Mouse (Mus musculus) bone marrow, adult 2 months (tissue): ENCODE measurements around the gene Rps6ka1. TPM values are rescaled to one million over a fixed set of nuclear protein-coding genes. Genes with fewer than 3 reads are reported as not detected.

ENCODE experiments used
- H3K27ac ChIP-seq: fragments of 200-500 bp; 2 replicates; pipeline ENCODE4 v1.5.1; 2012; ENCODE audit warnings: low read depth, mild to moderate bottlenecking, control low read depth, inconsistent platforms, low read length; ENCODE audit not compliant: control insufficient read depth, poor library complexity, insufficient read depth
- H3K4me1 ChIP-seq: fragments of 200-500 bp; 2 replicates; pipeline ENCODE4 v1.6.1; 2011; ENCODE audit warnings: low read length; ENCODE audit not compliant: control insufficient read depth, insufficient read depth
- H3K4me3 ChIP-seq: fragments of 200-500 bp; replicated peaks from 2 replicates; pipeline ENCODE3; 2011; ENCODE audit warnings: mild to moderate bottlenecking, low read depth, low read length, control low read depth; ENCODE audit not compliant: control insufficient read depth
- CTCF ChIP-seq: fragments of 200-500 bp; IDR thresholded peaks from 2 replicates; pipeline ENCODE4 v1.5.1; 2011; ENCODE audit warnings: low read length, control low read depth; ENCODE audit not compliant: control insufficient read depth, insufficient read depth
- POLR2A ChIP-seq: fragments of 200-500 bp; IDR thresholded peaks from 2 replicates; pipeline ENCODE4 v1.6.1; 2011; ENCODE audit warnings: low read depth, mild to moderate bottlenecking, control low read depth, low read length, borderline replicate concordance; ENCODE audit not compliant: control insufficient read depth
- WGBS: fragments of 180-500 bp; shearing (Covaris S2); methylation state at CpG from one replicate; pipeline ENCODE4 v1.1.7; 2018; 5-methylcytosine and 5-hydroxymethylcytosine counted together
- polyA plus RNA-seq: library from polyadenylated mRNA; stranded (reverse); fragments of >200 nt; gene quantifications from 2 replicates; pipeline ENCODE4 v1.2.4, GENCODE M21; 2011; ENCODE audit warnings: low replicate concordance; ENCODE audit not compliant: missing spikeins, insufficient read depth, insufficient read length

The Rps6ka1 gene
- polyA plus RNA-seq, 1 experiment, result 79.3 TPM

DNA sequence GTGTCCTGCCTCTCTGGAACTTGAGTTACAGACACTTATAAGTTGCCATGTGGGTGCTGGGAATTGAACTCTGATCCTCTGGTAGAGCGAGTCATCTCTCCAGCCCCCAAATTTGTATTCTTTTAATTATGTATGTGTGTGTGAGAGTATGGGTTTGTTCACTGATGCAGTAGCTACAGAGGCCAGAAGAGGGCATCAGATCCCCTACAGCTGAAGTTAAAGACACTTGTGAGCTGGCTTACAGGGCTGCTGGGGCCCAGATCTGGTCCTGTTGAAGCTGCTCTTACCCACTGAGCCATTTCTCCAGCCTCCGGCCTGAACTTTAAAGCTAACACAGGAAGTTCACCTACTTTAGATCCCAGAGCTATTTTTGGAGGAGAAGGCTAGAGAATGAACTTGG lies 14.9 kb upstream of the Rps6ka1 start:
- Histone ChIP-seq H3K4me3 (no peak overlapping the region), H3K4me1 (peaks cover 11% of the 10 kb centered on the region), H3K27ac (no peak overlapping the region)
- 80% methylated on average over 2 of the region's 2 CpGs for WGBS
- peak; percentile 24; the same call in 1 of the 2 replicates for TF ChIP-seq CTCF
- no peak for TF ChIP-seq POLR2A

DNA sequence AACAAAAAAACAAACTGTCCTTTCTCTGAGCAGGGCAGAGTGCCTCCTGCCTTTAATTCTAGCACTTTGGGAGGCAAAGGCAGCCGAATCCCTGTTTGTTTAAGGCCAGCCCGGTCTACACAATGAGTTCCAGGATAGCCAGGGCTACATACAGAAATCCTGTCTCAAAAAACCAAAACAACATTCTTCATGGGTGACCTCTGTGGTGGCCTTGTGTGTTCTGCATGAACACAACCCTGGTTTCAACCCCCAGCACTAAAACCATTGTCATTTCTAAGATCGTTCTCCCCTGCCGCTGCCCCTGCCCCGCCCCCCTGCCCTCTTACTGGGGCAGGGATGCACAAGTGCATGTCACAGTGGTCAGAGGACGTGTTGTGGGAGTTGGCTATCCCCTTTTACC lies 13.3 kb upstream of the Rps6ka1 start:
- peaks cover 9% of the 10 kb centered on the region for H3K4me1 ChIP-seq
- WGBS, result 88% methylated on average over 6 of the region's 6 CpGs
- TF ChIP-seq POLR2A (no peak), CTCF (no peak)

DNA sequence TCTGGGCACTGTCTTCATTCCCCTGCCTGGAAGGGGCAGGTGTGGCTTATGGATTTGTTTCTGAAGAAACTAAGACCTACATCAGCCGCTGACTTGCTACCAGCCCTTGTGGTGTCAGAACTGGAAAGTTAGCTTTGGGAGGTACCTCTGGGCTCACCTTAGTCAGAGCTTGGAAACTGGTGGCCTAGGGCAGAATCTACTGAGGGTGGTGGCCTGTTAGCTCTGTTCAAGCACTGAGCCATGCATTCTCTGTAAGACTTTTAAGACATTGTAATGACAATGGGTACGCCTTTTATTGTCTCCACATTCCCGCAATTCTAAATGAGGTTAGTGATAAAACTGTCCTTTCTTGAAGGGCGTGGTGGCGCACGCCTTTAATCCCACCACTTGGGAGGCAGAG lies 12.8 kb upstream of the Rps6ka1 start:
- H3K4me3 ChIP-seq, result no peak overlapping the region
- WGBS, result 91% methylated on average over 6 of the region's 6 CpGs
- H3K4me1 ChIP-seq, result peaks cover 9% of the 10 kb centered on the region
- TF ChIP-seq CTCF, result no peak
- no peak for TF ChIP-seq POLR2A
- H3K27ac ChIP-seq, result no peak overlapping the region

More for the DNA sequence above, 13.3 kb upstream of the Rps6ka1 start:
- no peak overlapping the region for H3K4me3 ChIP-seq
- no peak overlapping the region for H3K27ac ChIP-seq

DNA sequence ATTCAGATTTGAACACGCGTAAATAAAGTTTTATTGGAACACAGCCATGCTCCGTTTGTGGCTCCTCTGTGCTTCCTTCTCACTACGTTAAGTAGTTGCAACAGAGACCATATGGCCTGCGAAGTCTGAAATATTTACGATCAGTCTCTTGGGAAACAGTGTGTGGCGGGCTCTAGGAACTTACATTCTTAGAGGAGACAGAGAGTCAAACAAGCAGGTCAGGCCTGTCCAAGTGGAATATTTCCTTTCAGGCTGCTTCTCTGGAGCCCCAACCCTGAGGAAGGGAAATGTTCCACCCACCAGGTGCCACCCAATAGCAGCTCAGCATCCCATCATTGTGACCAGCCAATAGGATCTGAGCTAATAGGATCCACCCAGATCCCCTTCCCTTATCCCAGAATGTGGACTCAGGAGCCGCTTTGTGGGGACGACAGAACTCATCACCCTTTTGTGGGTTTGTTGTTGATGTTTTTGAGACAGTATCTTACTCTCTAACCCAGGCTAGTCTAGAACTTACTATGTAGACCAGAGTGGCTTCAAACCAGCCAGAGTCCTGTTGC lies 11.7 kb upstream of the Rps6ka1 start:
- peaks cover 9% of the 10 kb centered on the region for H3K4me1 ChIP-seq
- no peak overlapping the region for H3K4me3 ChIP-seq
- 43% methylated on average over 9 of the region's 9 CpGs for WGBS
- peak overlapping the region; percentile 24; the same call in 1 of the 2 replicates for H3K27ac ChIP-seq
- TF ChIP-seq POLR2A (no peak), CTCF (no peak)

DNA sequence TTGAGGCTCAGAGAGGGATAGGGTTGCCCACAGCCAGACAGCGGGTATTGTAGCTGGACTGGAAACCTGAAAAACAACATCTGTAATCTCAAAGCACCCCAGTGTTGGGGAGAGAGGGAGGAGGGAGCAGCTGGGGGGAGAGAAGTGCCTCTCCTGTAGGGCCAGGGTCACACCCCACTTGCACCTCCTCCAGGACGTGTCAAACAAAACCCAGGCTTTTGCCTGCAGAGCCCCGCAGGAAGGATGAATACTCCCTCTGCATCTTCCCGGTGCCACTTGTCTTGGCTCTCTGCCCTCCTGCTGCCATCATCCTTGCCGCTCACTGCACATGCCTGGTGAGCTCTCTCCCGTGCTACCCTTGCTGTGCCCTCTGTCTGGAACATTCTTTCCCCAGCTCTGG lies 10.6 kb upstream of the Rps6ka1 start:
- H3K27ac ChIP-seq, result no peak overlapping the region
- H3K4me3 ChIP-seq, result no peak overlapping the region
- TF ChIP-seq POLR2A (no peak), CTCF (no peak)
- H3K4me1 ChIP-seq, result peaks cover 2% of the 10 kb centered on the region; the same call in 1 of the 2 replicates
- 56% methylated on average over 6 of the region's 6 CpGs for WGBS

DNA sequence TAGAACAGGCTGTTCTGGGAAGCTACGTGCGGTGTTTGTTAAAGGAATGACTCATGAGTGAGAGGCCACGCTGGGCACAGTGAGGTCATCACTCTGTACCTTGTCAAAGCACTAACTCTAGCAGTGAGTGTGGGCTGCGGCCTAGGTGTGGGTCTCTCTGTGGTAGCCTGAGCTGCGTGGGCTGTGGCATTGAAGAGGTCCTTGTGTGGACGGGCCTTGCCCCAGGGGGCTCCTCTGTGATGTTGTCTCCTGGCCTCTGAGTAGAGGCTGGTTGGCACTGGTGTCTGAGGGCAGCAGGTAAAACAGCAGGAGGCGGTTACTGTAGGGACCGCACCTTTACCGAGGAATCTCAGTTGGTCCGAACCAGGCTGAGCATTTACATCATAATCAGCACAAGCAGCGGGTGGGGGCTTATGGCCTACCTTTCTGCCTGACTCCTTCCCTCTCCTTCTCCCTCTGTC lies 9.9 kb upstream of the Rps6ka1 start:
- WGBS, result 87% methylated on average over 11 of the region's 11 CpGs
- Histone ChIP-seq H3K4me3 (no peak overlapping the region), H3K4me1 (peaks cover 2% of the 10 kb centered on the region; the same call in 1 of the 2 replicates), H3K27ac (no peak overlapping the region)
- TF ChIP-seq POLR2A (no peak), CTCF (no peak)

DNA sequence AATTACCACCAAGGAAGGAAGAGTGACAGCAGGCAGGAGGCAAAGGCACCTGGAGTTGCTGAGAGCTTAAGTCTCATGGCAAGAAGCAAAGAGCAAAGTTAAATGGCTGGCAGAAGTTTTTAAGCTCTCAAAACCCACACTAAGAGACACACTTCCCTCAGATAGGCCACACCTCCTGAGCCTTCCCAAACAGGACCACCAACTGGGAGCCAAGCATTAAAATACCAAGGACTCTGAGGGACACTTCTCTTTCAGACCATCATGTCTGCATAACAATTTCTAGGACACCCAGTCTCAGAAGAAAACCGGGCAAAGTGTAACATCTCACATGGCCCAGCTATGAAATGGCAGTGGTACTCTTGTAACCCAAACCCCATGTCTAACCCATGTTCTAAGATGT lies 9.4 kb upstream of the Rps6ka1 start:
- Histone ChIP-seq H3K4me1 (peaks cover 4% of the 10 kb centered on the region), H3K4me3 (no peak overlapping the region), H3K27ac (no peak overlapping the region)
- no peak for TF ChIP-seq CTCF
- TF ChIP-seq POLR2A, result no peak
- WGBS, result 91% methylated on average over 1 of the region's 1 CpGs

DNA sequence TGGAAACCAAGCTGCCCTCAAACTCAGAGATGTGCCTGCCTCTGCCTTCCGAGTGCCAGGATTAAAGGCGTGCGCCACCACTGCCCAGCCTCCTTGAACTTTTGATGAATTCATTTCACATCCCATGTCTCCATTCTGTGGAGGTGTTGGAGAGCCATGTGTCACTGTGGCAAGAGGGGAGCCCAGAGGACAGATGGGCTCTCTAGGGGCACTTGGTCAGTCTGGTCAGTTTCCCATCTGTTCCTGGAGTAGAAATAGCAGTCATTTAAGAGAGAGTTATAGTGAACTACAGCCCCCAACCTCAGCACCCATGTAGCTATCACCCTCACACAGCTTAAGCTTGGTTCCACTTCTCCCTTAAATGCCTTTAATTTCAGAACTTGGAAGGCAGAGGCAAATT lies 8.4 kb upstream of the Rps6ka1 start:
- no peak overlapping the region for H3K27ac ChIP-seq
- peaks cover 5% of the 10 kb centered on the region for H3K4me1 ChIP-seq
- TF ChIP-seq POLR2A (no peak), CTCF (no peak)
- 80% methylated on average over 3 of the region's 3 CpGs for WGBS
- H3K4me3 ChIP-seq, result no peak overlapping the region

DNA sequence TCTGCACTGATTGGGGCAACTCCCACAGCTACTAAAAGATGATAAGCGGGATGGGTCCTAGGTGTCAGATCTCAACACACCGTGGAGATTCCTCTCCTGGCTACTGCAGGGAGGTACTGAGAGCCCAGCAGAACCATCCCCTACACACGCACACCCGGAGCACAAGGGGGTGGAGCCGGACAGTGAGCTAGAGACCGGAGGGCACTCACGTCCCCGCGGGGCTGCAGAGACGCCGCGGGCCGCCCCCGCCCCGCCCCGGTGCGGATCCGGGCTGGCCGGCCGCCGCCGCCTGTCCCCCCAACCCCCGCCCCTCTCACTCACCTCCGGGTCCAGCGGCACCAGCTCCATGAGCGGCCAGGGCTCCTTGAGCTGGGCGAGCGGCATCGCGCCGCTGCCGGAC lies 348 bp downstream of the Rps6ka1 start:
- Histone ChIP-seq H3K27ac (peak overlapping the region; percentile 58), H3K4me3 (peak overlapping the region; percentile 70)
- 1% methylated on average over 27 of the region's 32 CpGs for WGBS

More for the DNA sequence above, 348 bp downstream of the Rps6ka1 start:
- TF ChIP-seq CTCF, result no peak
- H3K4me1 ChIP-seq, result peaks cover 4% of the 10 kb centered on the region
